Mouse (Mus musculus): ENCODE measurements around the gene Slc41a2.

- TF ChIP-seq POLR2A (IDR thresholded peaks at IDR 0.05; ENCODE audit: insufficient read depth, low read length) (no peak), CTCF (IDR thresholded peaks at IDR 0.05; ENCODE audit: low read depth, low read length) (no peak)
Observed at GRCm38 (mm10) chr10:83284916-83285315, 52.8 kb downstream of the Slc41a2 start.

All from ES-Bruce4 (cell line).